Mouse (Mus musculus) adrenal gland, adult 2 months (tissue): ENCODE data around the gene Pdcd11. TPM values are rescaled to one million over a fixed set of nuclear protein-coding genes. Genes with fewer than 3 reads are reported as not detected.

Source experiments
- DNase-seq: peaks from one replicate; pipeline ENCODE4 v3.0.0; 2021
- polyA plus RNA-seq: library from polyadenylated mRNA; depleted of rRNA; stranded (reverse); fragments of >200 nt; gene quantifications from 2 replicates; pipeline ENCODE4 v1.2.3, GENCODE M21; 2012; rRNA removed
- total RNA-seq, 2 experiments: library from RNA; stranded (reverse); gene quantifications; 2 replicates each; pipeline ENCODE4 v1.2.3; 2021

The Pdcd11 gene
- total and polyA plus RNA-seq, 3 experiments, result 6.0 to 22.1 (median 19.8) TPM

DNA sequence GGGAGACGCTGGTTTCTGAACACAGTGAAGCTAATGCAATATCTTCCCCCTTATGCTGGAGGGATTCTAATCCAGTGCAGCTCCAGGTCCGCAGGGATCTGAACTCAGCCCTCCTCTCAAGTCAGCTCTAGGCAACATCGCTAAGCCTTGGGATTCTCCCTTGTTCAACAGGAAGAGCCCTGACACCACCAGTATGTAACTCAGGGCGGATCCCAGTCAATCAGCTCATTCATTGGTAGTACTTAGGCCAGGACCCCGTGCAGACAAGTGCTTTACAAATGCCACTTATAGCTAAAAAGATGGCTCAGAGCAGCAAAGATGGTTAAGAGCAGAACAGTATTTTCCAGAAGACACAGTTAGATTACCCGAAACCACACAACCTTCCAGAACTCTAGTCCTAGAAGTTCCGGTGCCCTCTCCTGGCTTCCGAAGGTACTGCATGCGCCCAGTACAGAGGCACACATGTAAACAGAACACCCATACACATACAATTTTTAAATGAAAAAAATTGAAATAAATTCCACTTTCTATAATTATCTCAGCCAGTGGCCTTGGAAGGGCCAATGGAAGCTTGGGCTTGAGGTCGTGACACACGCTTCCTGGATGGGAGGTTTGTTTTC lies 78.3 kb downstream of the Pdcd11 start:
- peak; percentile 85 for DNase-seq

DNA sequence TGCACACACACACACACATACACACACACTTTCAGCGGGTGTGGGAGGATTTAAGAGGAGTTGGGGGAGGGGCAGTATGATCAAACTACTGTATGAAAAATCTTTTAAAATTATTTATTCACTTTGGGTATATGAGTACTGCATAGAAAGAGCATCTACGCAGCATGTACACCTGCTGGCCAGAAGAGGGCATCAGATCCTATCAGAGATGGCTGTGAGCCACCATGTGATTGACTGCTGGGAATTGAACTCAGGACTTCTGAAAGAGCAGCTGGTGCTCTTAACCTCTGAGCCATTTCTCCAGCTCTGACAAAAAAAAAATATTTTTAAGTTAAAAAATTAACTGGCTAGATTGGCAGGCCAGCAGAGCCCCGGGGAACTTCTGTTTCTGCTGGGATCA lies 83.9 kb downstream of the Pdcd11 start:
- DNase-seq, result no peak

DNA sequence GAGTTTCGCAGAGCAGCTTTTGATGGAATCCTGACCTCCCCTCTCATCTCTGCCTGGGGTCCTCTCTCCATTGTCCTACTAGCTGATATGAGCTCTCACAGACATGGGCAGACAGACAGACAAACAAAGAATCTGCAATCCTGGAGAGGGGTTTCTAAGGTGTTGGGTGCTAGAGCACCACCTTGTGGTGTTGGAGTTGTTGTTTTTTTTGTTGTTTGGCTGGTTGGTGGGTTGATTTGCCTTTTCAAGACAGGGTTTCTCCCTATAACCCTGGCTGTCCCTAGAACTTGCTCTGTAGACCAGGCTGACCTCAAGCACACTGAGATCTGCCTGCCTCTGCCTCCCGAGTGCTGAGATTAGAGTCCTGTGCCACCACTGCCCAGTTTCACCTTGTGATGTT lies 84.9 kb downstream of the Pdcd11 start:
- no peak for DNase-seq

DNA sequence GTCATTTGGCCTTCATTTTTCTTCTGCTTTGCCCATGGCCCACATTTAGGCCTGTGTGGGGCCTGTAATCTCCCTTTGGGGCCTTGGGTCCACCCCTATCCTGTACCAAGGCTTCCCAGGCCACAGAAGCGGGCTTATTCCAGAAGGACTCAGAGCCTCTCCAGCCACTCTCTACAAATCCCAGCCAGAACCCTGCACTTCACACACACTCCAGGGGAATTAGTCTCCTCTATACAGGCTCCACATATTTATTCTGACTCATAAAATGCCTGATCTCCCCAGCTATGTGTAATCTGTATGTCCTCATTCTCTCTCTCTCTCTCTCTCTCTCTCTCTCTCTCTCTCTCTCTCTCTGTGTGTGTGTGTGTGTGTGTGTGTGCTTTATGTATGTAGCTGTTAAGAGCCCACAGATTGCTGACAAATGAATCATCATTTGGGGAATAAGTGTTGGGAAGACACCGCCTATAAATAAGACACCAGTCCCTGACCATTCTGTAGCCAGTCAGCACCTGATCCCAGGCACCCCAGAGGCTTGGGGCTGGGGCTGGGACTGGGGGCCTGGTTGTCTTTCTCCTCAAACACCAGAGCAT lies 86.4 kb downstream of the Pdcd11 start:
- DNase-seq, result no peak

DNA sequence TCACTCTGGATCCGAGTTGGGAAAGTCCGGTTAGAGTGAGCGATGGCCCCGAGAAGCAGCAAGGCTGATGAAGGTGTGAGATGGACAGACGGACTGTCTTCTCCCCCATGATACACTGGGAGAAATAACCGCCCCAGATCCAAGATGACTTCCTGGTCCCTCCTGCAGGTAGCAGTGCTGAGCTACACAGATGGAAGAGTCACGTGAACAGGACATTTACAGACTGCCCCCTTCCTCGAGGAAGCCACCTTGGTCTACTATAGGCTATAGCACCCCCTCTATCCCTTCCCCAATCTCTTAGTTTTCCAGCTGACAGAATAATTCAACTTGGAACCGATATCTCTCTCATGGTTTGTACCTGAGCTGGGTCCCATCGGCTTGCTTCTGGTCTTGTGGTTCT lies 87.4 kb downstream of the Pdcd11 start:
- DNase-seq, result no peak

DNA sequence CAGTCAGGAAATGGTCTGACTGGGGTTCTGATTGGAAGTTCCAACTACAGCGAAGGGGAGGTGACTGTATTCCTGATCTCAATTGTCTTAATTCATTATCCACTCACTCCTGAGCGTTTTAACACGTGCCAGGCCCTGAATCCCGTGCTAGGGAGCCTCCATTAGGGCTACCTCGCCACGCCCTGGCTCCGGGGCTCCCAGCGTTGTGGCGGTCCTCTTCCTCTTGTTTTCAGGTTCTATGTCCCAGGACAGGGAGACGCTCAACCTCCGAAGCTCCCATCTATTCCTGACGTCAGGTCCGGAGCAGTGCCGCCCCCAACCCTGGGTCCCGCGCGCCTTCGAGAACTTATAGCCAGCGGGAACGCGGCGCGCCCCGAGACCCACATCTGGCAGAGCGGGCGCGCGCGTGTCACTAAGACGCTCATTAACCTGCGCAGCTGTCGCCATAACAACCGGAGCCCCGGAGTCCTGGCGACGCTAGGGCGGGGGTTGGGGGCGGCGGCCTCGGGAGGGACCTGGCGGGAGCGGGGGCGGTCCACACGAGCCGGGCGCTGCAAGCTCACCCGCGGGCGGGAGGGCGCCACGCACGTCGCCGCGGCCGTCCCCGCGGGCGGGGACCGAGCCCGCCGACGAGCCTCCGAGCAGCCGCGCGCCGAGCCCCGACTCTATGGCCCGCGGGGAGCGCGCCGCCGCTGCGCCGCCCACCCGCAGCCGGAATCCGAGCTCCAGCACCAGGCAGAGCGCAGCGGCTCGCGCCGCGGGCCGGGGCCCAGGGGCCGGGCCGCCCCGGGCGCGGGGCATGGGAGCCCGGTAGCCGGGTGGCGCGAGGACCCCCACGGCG lies 88.1 kb downstream of the Pdcd11 start, which contains the start of gene Neurl1a:
Gene Neurl1a (plus strand): TSS at position 390 of the 841 bp plus-strand sequence.
- peak; percentile 82 for DNase-seq

DNA sequence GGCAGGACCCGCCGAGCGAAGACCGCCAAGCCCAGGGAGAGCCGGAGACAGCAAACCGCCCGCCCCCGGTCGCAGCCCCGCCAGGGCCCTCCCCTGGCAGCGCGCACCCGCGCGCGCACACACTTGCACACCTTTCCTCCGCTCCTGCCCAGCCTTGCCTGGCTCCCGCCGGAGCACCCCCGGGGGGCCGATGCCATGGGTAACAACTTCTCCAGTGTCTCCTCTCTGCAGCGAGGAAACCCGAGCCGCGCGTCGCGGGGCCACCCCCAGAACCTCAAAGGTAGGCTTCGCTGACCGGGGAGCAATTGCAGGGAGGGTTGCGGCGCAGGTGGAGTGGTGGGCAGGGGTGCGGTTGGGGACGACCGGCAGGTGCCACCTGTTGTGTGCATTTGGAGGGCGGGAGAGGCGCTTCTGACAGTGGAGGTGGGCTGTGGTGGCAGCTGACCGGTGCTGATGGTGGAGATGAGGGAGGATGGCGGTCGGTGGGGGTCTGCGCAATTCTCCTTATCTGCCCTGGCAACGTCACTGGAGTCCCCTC lies 88.8 kb downstream of the Pdcd11 start:
- peak; percentile 55 for DNase-seq

DNA sequence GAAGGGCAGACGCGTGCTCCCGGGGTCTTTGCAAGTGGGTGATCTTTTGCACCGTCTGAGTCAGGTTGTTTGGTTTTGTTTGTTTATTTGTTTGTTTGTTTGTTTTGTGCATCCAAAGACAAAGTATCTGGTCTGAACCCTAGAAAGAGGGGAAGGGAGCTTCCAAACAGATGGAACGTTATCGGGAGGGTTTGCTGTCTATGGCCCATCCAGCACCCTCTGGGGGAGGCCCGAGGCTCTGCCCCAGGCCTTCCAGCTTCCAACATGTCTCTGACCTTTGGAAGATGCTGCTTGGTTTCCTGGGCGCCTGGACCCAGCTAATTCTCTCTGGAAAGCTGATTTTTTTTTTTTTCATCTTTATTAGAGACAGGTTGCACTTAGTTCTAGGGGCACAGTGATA lies 89.4 kb downstream of the Pdcd11 start:
- DNase-seq, result no peak

Other genes starting within 250 kb of the Pdcd11 start
- gene Ina, start 76.1 kb upstream of the Pdcd11 start, total RNA-seq, result 1 to 10 TPM; 5.5 to 7.7 TPM
- gene Ina, start 76.1 kb upstream of the Pdcd11 start, polyA plus RNA-seq, result 4.4 and 5.0 TPM in 2 replicates
- gene Nt5c2, start 75.6 kb upstream of the Pdcd11 start, total RNA-seq, result 10 to 100 TPM; 61.8 to 66.2 TPM
- 11.6 and 11.9 TPM in 2 replicates for gene Nt5c2, start 75.6 kb upstream of the Pdcd11 start, polyA plus RNA-seq
- 10 to 100 TPM in 1 of 2 experiments, 1 to 10 TPM in 1; 9.9 to 11.4 TPM for gene Pcgf6, start 39.9 kb upstream of the Pdcd11 start, total RNA-seq
- gene Pcgf6, start 39.9 kb upstream of the Pdcd11 start, polyA plus RNA-seq, result 10.0 and 11.2 TPM in 2 replicates
- 1 to 10 TPM; 3.5 to 3.6 TPM for gene Taf5, start 23.0 kb upstream of the Pdcd11 start, total RNA-seq
- 1.6 and 1.9 TPM in 2 replicates for gene Taf5, start 23.0 kb upstream of the Pdcd11 start, polyA plus RNA-seq
- gene Usmg5, start 121 bp upstream of the Pdcd11 start, total RNA-seq, result 100 to 1,000 TPM; 788 to 840 TPM
- 7.8 and 8.7 TPM in 2 replicates for gene Usmg5, start 121 bp upstream of the Pdcd11 start, polyA plus RNA-seq
- gene Calhm2, start 47.5 kb downstream of the Pdcd11 start, total RNA-seq, result 1 to 10 TPM; 4.0 to 6.0 TPM
- 11.4 and 11.9 TPM in 2 replicates for gene Calhm2, start 47.5 kb downstream of the Pdcd11 start, polyA plus RNA-seq
- gene Calhm1, start 53.5 kb downstream of the Pdcd11 start, total RNA-seq, result not detected
- gene Calhm1, start 53.5 kb downstream of the Pdcd11 start, polyA plus RNA-seq, result not detected in 2 replicates
- not detected for gene Calhm3, start 67.0 kb downstream of the Pdcd11 start, total RNA-seq
- gene Calhm3, start 67.0 kb downstream of the Pdcd11 start, polyA plus RNA-seq, result not detected in 2 replicates
- 10 to 100 TPM; 12.1 to 24.2 TPM for gene Neurl1a, start 88.1 kb downstream of the Pdcd11 start, total RNA-seq
- 21.5 and 28.3 TPM in 2 replicates for gene Neurl1a, start 88.1 kb downstream of the Pdcd11 start, polyA plus RNA-seq